Mouse (Mus musculus) heart, postnatal 0 days (tissue): Measurements from ENCODE around the gene 2210016F16Rik.
"Not testable (repeated sequence)": the region's sequence is repeated elsewhere in the genome, so short reads cannot be mapped to it uniquely, and the experiment has no call there.

Experiments
- CTCF ChIP-seq: IDR thresholded peaks from 2 replicates; pipeline ENCODE4 v1.5.1; 2016; ENCODE audit warnings: antibody characterized with exemption, control low read depth, low read depth
- EP300 ChIP-seq: IDR thresholded peaks from 2 replicates; pipeline ENCODE4 v1.6.1; 2016; ENCODE audit warnings: antibody characterized with exemption, low read depth

- not testable (repeated sequence) for TF ChIP-seq CTCF, EP300
These were observed 9.4 kb upstream of the 2210016F16Rik start for GRCm38 (mm10) chr13:58394392-58394791.
